In the genomic region with DNA sequence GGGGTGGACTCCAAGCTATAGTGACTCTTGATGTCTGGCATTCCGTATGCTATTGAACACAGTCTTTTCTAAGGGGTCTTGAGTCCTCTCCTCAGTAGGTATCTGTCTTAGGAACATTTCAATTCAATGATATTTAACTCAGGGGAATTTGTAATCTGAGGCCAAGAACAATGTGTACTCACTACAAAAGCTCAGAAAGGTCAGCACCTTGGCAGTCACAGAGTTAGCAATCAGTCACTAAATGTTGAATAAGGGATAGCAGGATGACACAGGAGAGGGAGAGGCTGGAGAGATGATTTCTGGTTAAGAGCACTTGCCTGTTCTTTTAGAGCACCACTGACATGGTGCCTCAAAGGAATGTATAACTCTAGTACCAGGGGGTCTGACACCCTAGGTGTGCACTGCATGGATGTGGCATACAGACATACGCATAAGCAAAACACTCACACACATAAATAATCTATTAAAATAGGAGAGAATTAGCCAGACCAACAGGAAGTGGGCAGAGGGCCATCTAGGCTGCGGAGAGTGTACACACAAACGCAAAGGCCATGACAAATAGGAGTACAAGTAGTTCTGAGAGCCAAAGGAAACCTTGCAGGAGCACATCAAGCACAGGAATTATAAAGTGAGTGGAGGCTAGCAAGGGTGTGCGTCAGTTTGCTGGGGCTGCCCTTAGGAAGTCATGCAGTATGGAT, we compare ENCODE assay signal across 36 mouse cellular contexts. TPM values are rescaled to one million over a fixed set of nuclear protein-coding genes. Genes with fewer than 3 reads are reported as not detected.
DNase-seq lines count a peak whose midpoint lies in the region; ATAC-seq and TF ChIP-seq lines count a peak whose summit lies in the region.
"Had no signal": no experiment of that assay in that cellular context is flagged by ENCODE, and none has a peak within 500 bp of the region (broad histone marks: within the 10 kb centered on the region; RNA-seq: fewer than 3 reads in every experiment).

No protein-coding gene starts in this region.

- H3K4me3 ChIP-seq in heart, embryonic 15.5 days = no peak overlapping the region
- H3K4me3 ChIP-seq in heart, adult 2 months = no peak overlapping the region
- no peak overlapping the region for H3K4me3 ChIP-seq in stomach, embryonic 15.5 days (replicated peaks)
- no peak overlapping the region for H3K4me3 ChIP-seq in stomach, postnatal 0 days (ENCODE audit: low read depth, low read length)
- H3K4me3 ChIP-seq: embryonic facial prominence, embryonic 15.5 days; heart, embryonic 10.5 days; layer of hippocampus, adult 2 months; limb, embryonic 12.5 days; lung, embryonic 15.5 days had no signal

- 0 out of 2 replicates have a peak, but pooled peaks have one; percentile 27 for ATAC-seq in heart, embryonic 15.5 days (replicated peaks; ENCODE audit: insufficient number of reproducible peaks, insufficient read depth, low FRiP score, low read depth)
- ATAC-seq in stomach, embryonic 15.5 days (ENCODE audit: insufficient read depth, low FRiP score, low read depth) = peak; percentile 45; the same call in 1 of the 2 replicates
- no peak for ATAC-seq in stomach, postnatal 0 days (ENCODE audit: low FRiP score, low TSS enrichment)
- ATAC-seq: forebrain, embryonic 14.5 days; hindbrain, postnatal 0 days; intestine, postnatal 0 days had no signal

- H3K27me3 ChIP-seq in heart, embryonic 15.5 days = no peaks in the 10 kb centered on the region
- H3K27me3 ChIP-seq in heart, adult 2 months (ENCODE audit: control insufficient read depth, insufficient read depth, low read length) = no peaks in the 10 kb centered on the region
- H3K27me3 ChIP-seq in stomach, embryonic 15.5 days (replicated peaks) = no peaks in the 10 kb centered on the region
- H3K27me3 ChIP-seq in stomach, postnatal 0 days (ENCODE audit: control insufficient read depth, insufficient read depth, low read length) = no peaks in the 10 kb centered on the region
- H3K27me3 ChIP-seq: CH12.LX; embryonic facial prominence, embryonic 15.5 days; limb, embryonic 12.5 days; lung, embryonic 15.5 days had no signal

- DNase-seq in heart, adult 2 months = no peak
- DNase-seq in kidney, postnatal 36 days = peak; percentile 53 to 59
- DNase-seq in kidney, postnatal 10 days = no peak
- no peak for DNase-seq in stomach, postnatal 0 days (ENCODE audit: low spot score)
- DNase-seq in adrenal gland, postnatal 36 days = peak; percentile 53 to 67
- no peak for DNase-seq in MN1 (ENCODE audit: low spot score)
- DNase-seq: B cell, adult 2 months; cerebellum, adult 8-10 months; cerebellum, postnatal 36 days; embryo, embryonic 11 days; heart, postnatal 10 days; right cerebral cortex, adult 18-20 months; right cerebral cortex, postnatal 4 days; thymus, adult 2 months; thymus, postnatal 4 days had no signal

- H3K79me2 ChIP-seq in heart, adult 2 months (replicated peaks; ENCODE audit: control insufficient read depth, insufficient read depth, low read length) = no peaks in the 10 kb centered on the region

- TF ChIP-seq CTCF in heart, adult 2 months (IDR thresholded peaks at IDR 0.05) = no peak
- no peak for TF ChIP-seq CTCF in stomach, postnatal 0 days (IDR thresholded peaks at IDR 0.05; ENCODE audit: low read depth)

- WGBS in heart, embryonic 15.5 days = 81% methylated on average over 5 of the region's 5 CpGs
- WGBS in heart, adult 2 months = 78% methylated on average over 5 of the region's 5 CpGs
- WGBS in stomach, embryonic 15.5 days = 81% methylated on average over 5 of the region's 5 CpGs
- WGBS in stomach, postnatal 0 days = 85% methylated on average over 5 of the region's 5 CpGs

- no peak for TF ChIP-seq POLR2A in heart, adult 2 months (IDR thresholded peaks at IDR 0.05; ENCODE audit: insufficient read depth, low read depth, low read length)

- H3K4me2 ChIP-seq in heart, embryonic 15.5 days = no peak overlapping the region
- no peak overlapping the region for H3K4me2 ChIP-seq in stomach, embryonic 15.5 days
- no peak overlapping the region for H3K4me2 ChIP-seq in stomach, postnatal 0 days (replicated peaks; ENCODE audit: low read depth)
- H3K4me2 ChIP-seq: embryonic facial prominence, embryonic 15.5 days; limb, embryonic 12.5 days; lung, embryonic 15.5 days; midbrain, embryonic 11.5 days had no signal

- no peaks in the 10 kb centered on the region for H3K4me1 ChIP-seq in heart, embryonic 15.5 days (replicated peaks)
- no peaks in the 10 kb centered on the region for H3K4me1 ChIP-seq in heart, adult 2 months (ENCODE audit: control insufficient read depth, insufficient read depth, low read length)
- no peaks in the 10 kb centered on the region for H3K4me1 ChIP-seq in stomach, embryonic 15.5 days
- no peaks in the 10 kb centered on the region for H3K4me1 ChIP-seq in stomach, postnatal 0 days (replicated peaks; ENCODE audit: control insufficient read depth, insufficient read depth)
- H3K4me1 ChIP-seq: embryonic facial prominence, embryonic 15.5 days; heart, embryonic 10.5 days; limb, embryonic 12.5 days; lung, embryonic 15.5 days had no signal

- H3K9ac ChIP-seq in heart, embryonic 15.5 days = no peak overlapping the region
- H3K9ac ChIP-seq in heart, adult 2 months (ENCODE audit: low read depth, low read length) = no peak overlapping the region
- H3K9ac ChIP-seq in stomach, embryonic 15.5 days = no peak overlapping the region
- H3K9ac ChIP-seq in stomach, postnatal 0 days (ENCODE audit: low read length) = no peak overlapping the region
- H3K9ac ChIP-seq: embryonic facial prominence, embryonic 15.5 days; limb, embryonic 12.5 days; liver, embryonic 14.5 days; lung, embryonic 15.5 days had no signal

- H3K9me3 ChIP-seq in heart, embryonic 15.5 days (replicated peaks) = no peaks in the 10 kb centered on the region
- no peaks in the 10 kb centered on the region for H3K9me3 ChIP-seq in stomach, embryonic 15.5 days
- no peaks in the 10 kb centered on the region for H3K9me3 ChIP-seq in stomach, postnatal 0 days (ENCODE audit: control insufficient read depth, low read length)
- H3K9me3 ChIP-seq: embryonic facial prominence, embryonic 15.5 days; heart, embryonic 10.5 days; limb, embryonic 12.5 days; lung, embryonic 15.5 days had no signal

- intact Hi-C loops in heart, adult 2 months (cut with DNase I) = no loop called here

- no peaks in the 10 kb centered on the region for H3K36me3 ChIP-seq in heart, embryonic 15.5 days
- no peaks in the 10 kb centered on the region for H3K36me3 ChIP-seq in heart, adult 2 months (ENCODE audit: control insufficient read depth, insufficient read depth, low read length)
- H3K36me3 ChIP-seq in stomach, embryonic 15.5 days = no peaks in the 10 kb centered on the region
- H3K36me3 ChIP-seq in stomach, postnatal 0 days (ENCODE audit: control insufficient read depth, insufficient read depth, low read length) = no peaks in the 10 kb centered on the region
- H3K36me3 ChIP-seq: embryonic facial prominence, embryonic 15.5 days; G1E; heart, embryonic 10.5 days; limb, embryonic 12.5 days; lung, embryonic 15.5 days had no signal

- no peak for TF ChIP-seq EP300 in heart, adult 2 months (IDR thresholded peaks at IDR 0.05; ENCODE audit: insufficient read depth, low read depth, low read length)
- no peak for TF ChIP-seq EP300 in stomach, postnatal 0 days (optimal IDR thresholded peaks at IDR 0.05)

- no peak overlapping the region for H3K27ac ChIP-seq in heart, embryonic 15.5 days
- no peak overlapping the region for H3K27ac ChIP-seq in heart, adult 2 months
- H3K27ac ChIP-seq in stomach, embryonic 15.5 days = no peak overlapping the region
- H3K27ac ChIP-seq in stomach, postnatal 0 days (replicated peaks) = no peak overlapping the region
- H3K27ac ChIP-seq: embryonic facial prominence, embryonic 15.5 days; heart, embryonic 10.5 days; hindbrain, postnatal 0 days; layer of hippocampus, adult 2 months; limb, embryonic 12.5 days; liver, embryonic 14.5 days; lung, embryonic 15.5 days had no signal

RNA-seq across cellular contexts. Expression of gene Mup5, which starts 9.9 kb away (rescaled TPM):
- not detected in 2 replicates for polyA plus RNA-seq in heart, embryonic 15.5 days (2015; fragmentation: Nextera tagmentation; extraction: Ambion mirVana)
- total RNA-seq in heart, adult 2 months (2021) = not detected
- polyA plus RNA-seq in heart, adult 2 months (2012; rRNA removed) = not detected in 2 replicates
- not detected in 2 replicates for polyA plus RNA-seq in stomach, embryonic 15.5 days (2015; fragmentation: Nextera tagmentation; extraction: Ambion mirVana)
- polyA plus RNA-seq in stomach, postnatal 0 days (2015; fragmentation: Nextera tagmentation; extraction: Ambion mirVana) = not detected in 2 replicates
- total RNA-seq in adrenal gland, postnatal 36 days (2021) = not detected
- total RNA-seq: CH12.LX; G1E; gastrocnemius, adult 8-10 months; heart, postnatal 10 days; hindbrain, postnatal 0 days; layer of hippocampus, adult 2 months; layer of hippocampus, postnatal 25 days; megakaryocyte progenitor cell, adult 5-6 weeks; midbrain, postnatal 0 days had no signal
- polyA plus RNA-seq: forebrain, embryonic 14.5 days; G1E; heart, embryonic 10.5 days; hindbrain, embryonic 11.5 days; hindbrain, postnatal 0 days; intestine, postnatal 0 days; limb, embryonic 12.5 days; liver, embryonic 14.5 days; lung, embryonic 15.5 days; midbrain, embryonic 11.5 days; midbrain, postnatal 0 days; neural tube, embryonic 14.5 days; stomach, embryonic 16.5 days; thymus, adult 2 months had no signal

Comparison
In these comparisons a context has a peak if more than half of its experiments do, and no peak if none do; other contexts are left out.
1. DNase-seq: peak in kidney, postnatal 36 days (2 of 2) and adrenal gland, postnatal 36 days (2 of 2); none in heart, adult 2 months (0 of 2), kidney, postnatal 10 days (single experiment), stomach, postnatal 0 days (single experiment) and MN1 (single experiment).